Mouse (Mus musculus) duodenum, adult 2 months (tissue): ENCODE results near the gene Anxa9. TPM values are rescaled to one million over a fixed set of nuclear protein-coding genes. Genes with fewer than 3 reads are reported as not detected.

Experiments used
- polyA plus RNA-seq: library from polyadenylated mRNA; depleted of rRNA; stranded (reverse); fragments of >200 nt; gene quantifications from 2 replicates; pipeline ENCODE4 v1.2.3, GENCODE M21; 2012; ENCODE audit warnings: low replicate concordance; rRNA removed

Anxa9 gene
- 0.54 and 0.81 TPM in 2 replicates for polyA plus RNA-seq

DNA sequence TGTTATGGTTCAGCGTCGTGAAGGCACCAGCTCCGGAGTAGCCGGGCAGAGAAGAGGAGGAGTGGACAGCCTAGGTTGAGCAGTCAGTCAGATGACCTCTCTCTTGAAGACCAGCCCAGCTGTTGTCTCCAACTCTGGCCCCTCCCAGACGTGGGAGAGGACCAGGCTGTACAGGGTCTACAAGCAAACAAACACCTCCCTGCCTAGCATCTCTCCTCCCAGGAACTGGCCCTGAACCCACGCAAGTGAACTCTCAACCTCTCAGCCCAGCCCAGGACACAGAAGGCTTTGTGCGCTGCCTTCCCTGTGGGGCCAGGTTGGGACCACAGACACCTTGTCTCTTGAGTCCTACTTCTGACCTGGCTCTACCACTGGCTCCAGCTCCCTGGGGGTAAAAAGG lies at the start of gene Anxa9:
Gene Anxa9, minus strand, starts transcription at position 77 of the 400 bp plus-strand sequence.

DNA sequence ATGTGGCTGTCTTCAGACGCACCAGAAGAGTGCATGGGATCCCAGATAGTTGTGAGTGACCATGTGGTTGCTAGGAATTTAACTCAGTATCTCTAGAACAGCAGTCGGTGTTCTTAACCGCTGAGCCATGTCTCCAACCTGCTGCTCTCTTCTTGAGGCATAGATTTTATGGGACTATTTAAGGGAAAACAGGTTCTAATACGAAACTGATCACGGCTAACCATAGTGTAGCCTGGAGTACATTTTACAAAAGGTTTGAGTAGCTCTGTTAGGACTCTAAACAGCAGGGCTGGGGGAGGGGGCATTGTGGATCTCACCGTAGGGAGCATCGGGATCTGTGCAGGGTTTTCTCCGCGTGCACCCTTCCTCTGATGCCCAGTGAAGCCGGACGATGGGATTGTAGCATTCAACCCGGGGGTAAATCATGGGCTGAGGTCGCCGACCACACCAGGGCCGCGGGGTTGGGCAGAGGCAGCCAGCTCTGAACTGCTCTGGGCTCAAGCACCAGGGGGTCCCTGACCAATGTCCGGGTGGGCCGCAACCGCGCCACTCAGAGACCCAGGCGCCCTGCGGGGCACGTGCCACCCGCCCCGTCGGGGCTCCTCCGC lies 7.6 kb upstream of the Anxa9 start, which contains the start of gene Cers2:
Gene Cers2, plus strand, starts transcription at position 306 of the 608 bp plus-strand sequence.

DNA sequence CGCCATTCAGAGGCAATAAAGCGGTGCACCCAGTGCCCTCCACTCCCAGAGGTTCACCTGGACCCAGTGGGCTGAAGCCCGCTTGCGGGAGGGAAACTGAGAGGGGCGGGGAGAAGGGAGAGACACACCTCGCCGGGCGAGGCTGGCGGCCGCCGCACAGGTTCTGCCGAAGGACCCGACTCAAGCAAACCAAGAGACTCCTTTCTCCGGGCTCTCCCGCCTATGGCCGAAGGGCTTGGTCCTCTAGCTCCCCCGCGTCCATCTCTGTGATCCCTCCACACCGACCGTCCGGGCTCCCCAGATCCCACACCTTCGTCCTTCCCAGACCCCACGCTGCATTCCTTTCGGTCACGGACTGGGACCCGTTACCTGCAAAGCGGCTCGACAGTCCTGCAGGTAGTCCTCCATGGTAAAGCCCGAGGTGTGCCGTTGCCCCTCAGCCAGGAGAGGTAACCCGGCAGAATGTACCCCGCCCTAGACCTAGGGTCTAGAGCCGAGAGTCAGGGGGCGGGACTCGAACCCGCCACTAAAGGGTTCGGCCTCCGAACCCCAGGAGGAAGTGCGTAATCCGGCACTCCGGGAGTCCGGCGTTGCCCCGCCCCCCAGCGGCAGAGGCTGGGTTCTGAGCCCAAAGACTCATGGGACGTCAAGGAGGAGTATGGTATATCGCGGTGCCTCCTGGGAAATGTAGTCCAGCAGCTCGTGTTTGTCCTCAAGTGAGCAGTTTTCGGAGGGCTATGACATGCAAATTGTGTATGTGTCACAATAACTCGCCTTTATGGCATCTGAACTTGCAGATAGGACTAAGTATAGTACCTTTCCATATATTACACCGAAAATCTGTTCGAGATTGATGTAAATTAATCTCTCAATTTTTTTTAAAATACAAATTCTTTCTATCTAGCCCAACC lies 25.5 kb downstream of the Anxa9 start, which contains the start of the genes Mindy1 and Prune1:
Gene Mindy1, plus strand, starts transcription at position 130 of the 911 bp plus-strand sequence.
Gene Prune1, minus strand, starts transcription at position 861 of the 911 bp plus-strand sequence.

DNA sequence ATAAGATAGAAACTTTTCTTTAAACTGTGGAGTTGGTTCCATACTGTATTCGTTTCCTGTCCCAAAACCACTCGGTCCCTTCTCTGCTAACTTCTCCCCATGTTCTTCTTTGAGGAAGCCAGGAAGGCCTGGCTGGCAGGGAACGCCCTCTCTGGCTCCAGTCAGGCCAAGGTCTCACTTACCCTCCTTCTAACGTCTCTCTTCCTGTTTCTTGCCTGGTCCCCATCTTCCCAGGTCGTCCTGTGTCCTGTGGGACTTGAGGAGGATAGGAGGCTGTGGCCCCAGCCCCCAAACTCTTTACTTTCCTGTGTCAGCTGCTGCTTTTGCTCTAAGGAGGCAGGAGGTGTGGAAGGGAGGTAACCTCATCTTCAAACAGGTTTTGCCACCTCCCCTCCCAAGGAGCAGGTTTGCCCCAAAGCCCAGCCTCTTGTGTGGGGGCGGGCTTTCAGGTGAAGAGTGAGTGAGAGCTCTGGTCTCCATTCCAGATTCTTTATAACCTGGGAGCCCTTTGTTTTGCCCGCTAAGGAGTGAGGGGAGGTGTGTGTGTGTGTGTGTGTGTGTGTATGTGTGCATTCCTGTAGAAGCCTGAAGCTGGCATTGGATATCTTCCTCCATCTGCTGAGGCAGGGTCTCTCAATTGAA lies 56.1 kb downstream of the Anxa9 start, which contains the start of gene Bnipl:
Gene Bnipl, minus strand, starts transcription at position 411 of the 642 bp plus-strand sequence.

Other genes with a start within 250 kb of the Anxa9 start
- gene Pip5k1a, start 200.2 kb downstream of the Anxa9 start, polyA plus RNA-seq = 9.6 and 12.5 TPM in 2 replicates
- 57.0 and 58.5 TPM in 2 replicates for gene Vps72, start 196.2 kb downstream of the Anxa9 start, polyA plus RNA-seq
- 0.53 and 1.1 TPM in 2 replicates for gene Tmod4, start 182.7 kb downstream of the Anxa9 start, polyA plus RNA-seq
- gene Scnm1, start 173.2 kb downstream of the Anxa9 start, polyA plus RNA-seq = 18.5 and 29.5 TPM in 2 replicates
- 2.8 and 6.1 TPM in 2 replicates for gene Lysmd1, start 173.1 kb downstream of the Anxa9 start, polyA plus RNA-seq
- gene Tnfaip8l2, start 164.8 kb downstream of the Anxa9 start, polyA plus RNA-seq = 4.9 and 25.2 TPM in 2 replicates
- 3.7 and 5.7 TPM in 2 replicates for gene Sema6c, start 146.7 kb downstream of the Anxa9 start, polyA plus RNA-seq
- 2.7 and 3.5 TPM in 2 replicates for gene Gabpb2, start 89.3 kb downstream of the Anxa9 start, polyA plus RNA-seq
- 49.3 and 60.2 TPM in 2 replicates for gene Cdc42se1, start 78.4 kb downstream of the Anxa9 start, polyA plus RNA-seq
- gene Mllt11, start 75.0 kb downstream of the Anxa9 start, polyA plus RNA-seq = 16.1 and 25.0 TPM in 2 replicates
- 0.14 and 0.21 TPM in 2 replicates for gene Gm128, start 65.6 kb downstream of the Anxa9 start, polyA plus RNA-seq
- gene Bnipl, start 56.0 kb downstream of the Anxa9 start, polyA plus RNA-seq = 0.19 and 0.68 TPM in 2 replicates
- 64.0 and 83.7 TPM in 2 replicates for gene Mindy1, start 25.8 kb downstream of the Anxa9 start, polyA plus RNA-seq
- 5.3 and 8.0 TPM in 2 replicates for gene Prune1, start 25.1 kb downstream of the Anxa9 start, polyA plus RNA-seq
- 39.3 and 45.5 TPM in 2 replicates for gene Cers2, start 7.6 kb upstream of the Anxa9 start, polyA plus RNA-seq
- 3.6 and 4.9 TPM in 2 replicates for gene Setdb1, start 50.0 kb upstream of the Anxa9 start, polyA plus RNA-seq
- not detected in 2 replicates for gene 4930558C23Rik, start 95.7 kb upstream of the Anxa9 start, polyA plus RNA-seq
- gene Arnt, start 127.2 kb upstream of the Anxa9 start, polyA plus RNA-seq = 22.5 and 24.7 TPM in 2 replicates
- gene Ctsk, start 192.1 kb upstream of the Anxa9 start, polyA plus RNA-seq = 0.74 and 0.92 TPM in 2 replicates
- 17.9 and 21.3 TPM in 2 replicates for gene Ctss, start 219.6 kb upstream of the Anxa9 start, polyA plus RNA-seq